Mouse (Mus musculus) bone marrow, adult 2 months (tissue): ENCODE data around the gene Ccdc38. TPM values are rescaled to one million over a fixed set of nuclear protein-coding genes. Genes with fewer than 3 reads are reported as not detected.
A peak's percentile ranks its signal among the peaks of the same experiment; 100 is the strongest.

Experiments used
- H3K27ac ChIP-seq: fragments of 200-500 bp; 2 replicates; pipeline ENCODE4 v1.5.1; 2012; ENCODE audit warnings: low read depth, mild to moderate bottlenecking, control low read depth, inconsistent platforms, low read length; ENCODE audit not compliant: control insufficient read depth, poor library complexity, insufficient read depth
- H3K4me1 ChIP-seq: fragments of 200-500 bp; 2 replicates; pipeline ENCODE4 v1.6.1; 2011; ENCODE audit warnings: low read length; ENCODE audit not compliant: control insufficient read depth, insufficient read depth
- H3K4me3 ChIP-seq: fragments of 200-500 bp; replicated peaks from 2 replicates; pipeline ENCODE3; 2011; ENCODE audit warnings: mild to moderate bottlenecking, low read depth, low read length, control low read depth; ENCODE audit not compliant: control insufficient read depth
- CTCF ChIP-seq: fragments of 200-500 bp; IDR thresholded peaks from 2 replicates; pipeline ENCODE4 v1.5.1; 2011; ENCODE audit warnings: low read length, control low read depth; ENCODE audit not compliant: control insufficient read depth, insufficient read depth
- POLR2A ChIP-seq: fragments of 200-500 bp; IDR thresholded peaks from 2 replicates; pipeline ENCODE4 v1.6.1; 2011; ENCODE audit warnings: low read depth, mild to moderate bottlenecking, control low read depth, low read length, borderline replicate concordance; ENCODE audit not compliant: control insufficient read depth
- WGBS: fragments of 180-500 bp; shearing (Covaris S2); methylation state at CpG from one replicate; pipeline ENCODE4 v1.1.7; 2018; 5-methylcytosine and 5-hydroxymethylcytosine counted together
- polyA plus RNA-seq: library from polyadenylated mRNA; stranded (reverse); fragments of >200 nt; gene quantifications from 2 replicates; pipeline ENCODE4 v1.2.4, GENCODE M21; 2011; ENCODE audit warnings: low replicate concordance; ENCODE audit not compliant: missing spikeins, insufficient read depth, insufficient read length

Gene Ccdc38
- 0.40 TPM in 1 of 2 replicates, not detected in the other for polyA plus RNA-seq

DNA sequence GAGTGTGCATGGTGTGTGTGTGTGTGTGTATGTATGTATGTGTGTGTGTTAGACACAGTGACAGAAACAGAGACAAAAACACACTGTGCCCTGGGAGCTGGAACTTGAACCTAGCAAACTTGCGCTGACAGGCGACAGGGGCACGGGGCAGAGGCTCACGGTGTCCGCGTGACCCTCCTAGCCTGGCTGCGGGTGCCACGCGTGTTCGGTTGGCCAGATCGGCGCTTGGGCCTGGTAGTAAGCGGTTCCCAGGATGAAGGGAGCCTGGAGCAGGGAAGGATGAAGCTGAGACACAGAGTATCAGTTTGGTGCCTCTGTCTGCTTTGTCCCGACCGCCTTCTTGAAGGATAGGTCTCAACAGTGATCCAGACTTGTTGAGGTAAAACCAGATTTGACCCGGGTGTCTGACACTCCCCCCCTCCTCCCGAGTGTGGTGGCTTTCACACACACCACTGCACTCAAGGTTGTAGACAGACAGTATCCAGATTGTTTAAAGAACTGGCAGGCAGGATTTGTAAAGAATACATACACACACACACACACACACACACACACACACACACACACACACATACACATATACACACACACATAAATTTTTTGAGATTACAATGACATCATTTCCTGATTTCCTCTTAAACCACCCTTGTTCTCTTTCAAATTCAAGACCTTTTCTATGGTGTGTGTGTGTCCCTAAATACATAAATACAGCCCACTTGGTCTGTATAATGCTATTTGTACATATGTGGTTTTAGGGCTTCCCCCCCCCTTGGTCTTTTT lies at the start of gene Ccdc38:
TSS of gene Ccdc38 (plus strand) at position 202 of the 780 bp plus-strand sequence.
- Histone ChIP-seq H3K4me3 (peak within 1 kb of the TSS; percentile 96), H3K4me1 (peaks cover 6% of the 10 kb centered on the region), H3K27ac (peak within 1 kb of the TSS; percentile 46)
- 41% methylated on average over 17 of the region's 17 CpGs for WGBS
- TF ChIP-seq CTCF (no peak), POLR2A (0 out of 2 replicates have a peak, but pooled peaks have one; percentile 6)

- Histone ChIP-seq H3K4me3 (no peak overlapping the region), H3K4me1 (no peaks in the 10 kb centered on the region; the same call in none of the 2 replicates), H3K27ac (no peak overlapping the region)
- WGBS, result 30% methylated on average over 10 of the region's 10 CpGs
- TF ChIP-seq CTCF (no peak), POLR2A (no peak)
Measured at GRCm38 (mm10) chr10:93500864-93501263, 39.6 kb upstream of the Ccdc38 start.

GRCm38 (mm10) chr10:93501346-93501745 lies 39.1 kb upstream of the Ccdc38 start:
- Histone ChIP-seq H3K4me3 (no peak overlapping the region), H3K27ac (no peak overlapping the region), H3K4me1 (no peaks in the 10 kb centered on the region; the same call in none of the 2 replicates)
- WGBS, result 65% methylated on average over 10 of the region's 10 CpGs
- TF ChIP-seq CTCF (no peak), POLR2A (no peak)

- Histone ChIP-seq H3K4me3 (no peak overlapping the region), H3K27ac (no peak overlapping the region), H3K4me1 (no peaks in the 10 kb centered on the region)
- TF ChIP-seq CTCF (no peak), POLR2A (no peak)
- 70% methylated on average over 7 of the region's 7 CpGs for WGBS
Measured at GRCm38 (mm10) chr10:93508383-93508970, 32.0 kb upstream of the Ccdc38 start.

DNA sequence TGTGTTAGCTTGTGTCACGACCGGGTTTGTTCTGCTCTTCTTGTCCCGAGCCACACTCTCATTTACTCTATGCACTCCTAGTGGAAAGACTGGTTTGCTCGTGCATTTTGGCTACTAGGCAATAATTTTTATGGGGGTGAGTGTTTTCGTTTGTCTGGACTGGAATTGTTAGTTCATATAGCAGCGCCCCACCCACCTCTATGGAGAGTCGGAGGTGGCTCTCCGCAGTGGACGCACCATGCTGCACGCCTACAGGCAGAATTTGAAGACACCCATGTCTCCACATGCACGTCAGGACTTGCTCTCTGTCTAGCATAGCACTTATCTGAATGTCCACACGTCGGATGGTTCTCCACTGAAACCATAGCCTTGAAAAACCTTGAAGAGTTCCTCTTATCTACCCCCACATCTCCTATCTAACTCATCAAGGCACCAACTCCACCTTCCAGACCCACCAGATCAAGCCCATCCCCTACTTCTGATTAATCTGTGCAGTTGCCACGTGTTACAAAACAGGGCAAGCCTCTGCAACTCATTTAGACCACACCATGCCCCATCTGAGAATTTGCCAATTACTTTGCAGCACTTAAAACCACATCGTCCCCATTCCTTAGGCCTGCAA lies 30.8 kb upstream of the Ccdc38 start:
- WGBS, result 73% methylated on average over 15 of the region's 15 CpGs
- TF ChIP-seq CTCF (no peak), POLR2A (no peak)
- Histone ChIP-seq H3K27ac (no peak overlapping the region), H3K4me3 (no peak overlapping the region), H3K4me1 (no peaks in the 10 kb centered on the region)

DNA sequence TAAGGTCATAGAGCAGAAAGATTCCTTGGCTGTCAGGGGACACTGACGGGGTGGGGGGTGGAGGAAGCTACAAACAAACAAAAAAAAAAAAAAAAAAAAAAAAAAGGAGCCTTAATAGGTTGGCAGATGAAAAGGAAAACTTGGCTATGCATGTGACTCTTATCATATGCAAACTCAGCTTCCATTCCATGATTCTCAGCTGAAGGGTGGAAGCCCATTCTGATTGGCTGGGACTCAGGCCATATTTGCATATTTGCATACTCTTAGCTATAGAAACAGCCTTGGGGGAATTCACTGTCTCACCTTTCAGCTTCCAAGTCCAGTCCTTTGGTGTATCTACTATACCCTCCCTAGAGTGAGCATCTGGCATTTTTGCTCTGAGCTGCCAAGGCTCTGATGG lies 25.0 kb upstream of the Ccdc38 start:
- no peak overlapping the region for H3K4me3 ChIP-seq
- H3K4me1 ChIP-seq, result no peaks in the 10 kb centered on the region
- no peak overlapping the region for H3K27ac ChIP-seq
- 36% methylated on average over 1 of the region's 1 CpGs for WGBS
- TF ChIP-seq POLR2A (no peak), CTCF (no peak)

DNA sequence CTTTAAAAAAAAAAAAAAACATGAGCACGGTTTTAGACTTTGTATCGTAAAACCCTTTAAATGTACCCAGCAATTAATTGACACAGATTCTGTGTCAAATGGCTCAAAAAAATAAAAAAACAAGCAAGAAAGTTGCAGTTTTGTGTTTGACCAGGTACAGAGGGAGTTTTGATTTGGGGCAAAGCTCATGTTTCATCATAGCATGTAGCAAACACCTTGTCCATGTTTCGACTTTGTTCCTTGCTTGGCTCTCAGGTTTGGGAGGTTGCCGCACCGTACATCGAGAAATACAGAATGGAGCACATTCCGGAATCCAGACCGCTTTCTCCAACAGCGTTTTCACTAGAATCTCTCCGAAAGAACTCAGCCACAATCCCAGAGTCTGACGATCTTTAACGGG lies 24.5 kb upstream of the Ccdc38 start:
- WGBS, result 84% methylated on average over 12 of the region's 12 CpGs
- Histone ChIP-seq H3K4me1 (no peaks in the 10 kb centered on the region; the same call in 1 of the 2 replicates), H3K4me3 (no peak overlapping the region), H3K27ac (no peak overlapping the region)
- no peak for TF ChIP-seq POLR2A
- TF ChIP-seq CTCF, result no peak

- WGBS, result 49% methylated on average over 4 of the region's 4 CpGs
- no peak overlapping the region for H3K4me3 ChIP-seq
- H3K27ac ChIP-seq, result no peak overlapping the region
Measured at GRCm38 (mm10) chr10:93517754-93518153, 22.7 kb upstream of the Ccdc38 start.

More at GRCm38 (mm10) chr10:93517754-93518153, 22.7 kb upstream of the Ccdc38 start:
- no peaks in the 10 kb centered on the region; the same call in 1 of the 2 replicates for H3K4me1 ChIP-seq
- no peak for TF ChIP-seq CTCF
- no peak for TF ChIP-seq POLR2A
